Mouse (Mus musculus) right cerebral cortex, postnatal 4 days (tissue): ENCODE data around the gene Gm45808.
A peak's percentile ranks its signal among the peaks of the same experiment; 100 is the strongest.
"Not testable (repeated sequence)": the region's sequence is repeated elsewhere in the genome, so short reads cannot be mapped to it uniquely, and the experiment has no call there.

Experiments
- DNase-seq: peaks from one replicate; pipeline ENCODE4 v3.0.0-alpha.2; 2022

Gm45808 gene

GRCm38 (mm10) chr7:45509181-45509882 is 22.7 kb upstream of the Gm45808 start:
- no peak for DNase-seq

GRCm38 (mm10) chr7:45508561-45508960 is 21.9 kb upstream of the Gm45808 start:
- no peak for DNase-seq

- DNase-seq: no peak
Measured at GRCm38 (mm10) chr7:45507583-45507982, 21.0 kb upstream of the Gm45808 start.

GRCm38 (mm10) chr7:45498427-45498826 is 11.8 kb upstream of the Gm45808 start:
- DNase-seq: no peak

- DNase-seq: no peak
Measured at GRCm38 (mm10) chr7:45494548-45494947, 7.9 kb upstream of the Gm45808 start.

- DNase-seq: no peak
Measured at GRCm38 (mm10) chr7:45492951-45493350, 6.3 kb upstream of the Gm45808 start.

- no peak for DNase-seq
Measured at GRCm38 (mm10) chr7:45492225-45492844, 5.7 kb upstream of the Gm45808 start.

GRCm38 (mm10) chr7:45491264-45491663 is 4.7 kb upstream of the Gm45808 start:
- no peak for DNase-seq

GRCm38 (mm10) chr7:45490822-45491221 is 4.2 kb upstream of the Gm45808 start:
- DNase-seq: no peak

- DNase-seq: no peak
Measured at GRCm38 (mm10) chr7:45489578-45489977, 3.0 kb upstream of the Gm45808 start.

- peak; percentile 51 for DNase-seq
Measured at GRCm38 (mm10) chr7:45488293-45489204, 1.9 kb upstream of the Gm45808 start, which contains the start of gene Dhdh. Dhdh (minus strand) TSS chr7:45488805.

- DNase-seq: no peak
Measured at GRCm38 (mm10) chr7:45487861-45488292, 1.3 kb upstream of the Gm45808 start.

- no peak for DNase-seq
Measured at GRCm38 (mm10) chr7:45486158-45486557, 453 bp downstream of the Gm45808 start.

- DNase-seq: not testable (repeated sequence)
Measured at GRCm38 (mm10) chr7:45484985-45485384, 1.6 kb downstream of the Gm45808 start.

GRCm38 (mm10) chr7:45482166-45482565 is 4.4 kb downstream of the Gm45808 start:
- no peak for DNase-seq

- DNase-seq: peak; percentile 56
Measured at GRCm38 (mm10) chr7:45481374-45481927, 5.2 kb downstream of the Gm45808 start, which contains the start of gene Tulp2. Tulp2 (plus strand) TSS chr7:45481877.

GRCm38 (mm10) chr7:45480310-45480709 is 6.3 kb downstream of the Gm45808 start:
- DNase-seq: not testable (repeated sequence)

GRCm38 (mm10) chr7:45478774-45479173 is 7.8 kb downstream of the Gm45808 start:
- DNase-seq: no peak

GRCm38 (mm10) chr7:45477003-45477402 is 9.6 kb downstream of the Gm45808 start:
- DNase-seq: peak; percentile 48

- DNase-seq: no peak
Measured at GRCm38 (mm10) chr7:45476453-45476852, 10.2 kb downstream of the Gm45808 start.

GRCm38 (mm10) chr7:45475291-45475969 is 11.2 kb downstream of the Gm45808 start:
- no peak for DNase-seq

GRCm38 (mm10) chr7:45470869-45471268 is 15.7 kb downstream of the Gm45808 start:
- peak; percentile 79 for DNase-seq
